Mouse (Mus musculus) hindbrain, embryonic 14.5 days (tissue): ENCODE data around the gene Rnf182. TPM values are rescaled to one million over a fixed set of nuclear protein-coding genes. Genes with fewer than 3 reads are reported as not detected.

Experiments
- ATAC-seq: fragments of 200-750 bp; cut with Nextera tagmentation; 2 replicates; pipeline ENCODE4 v1.8.0; 2017; ENCODE audit warnings: moderate number of reproducible peaks, mild to moderate bottlenecking, moderate TSS enrichment, moderate library complexity; ENCODE audit not compliant: low FRiP score
- DNase-seq: peaks from one replicate; pipeline ENCODE4 v3.0.0-alpha.2; 2015; ENCODE audit warnings: low spot score
- H3K27ac ChIP-seq: fragments of 300-500 bp; sonication (generic); 2 replicates; pipeline ENCODE4 v1.5.1; 2014; ENCODE audit warnings: mild to moderate bottlenecking, moderate library complexity
- H3K27me3 ChIP-seq: fragments of 300-500 bp; sonication (generic); 2 replicates; pipeline ENCODE4 v1.6.1; 2014; ENCODE audit warnings: mild to moderate bottlenecking, low read length, mixed read lengths; ENCODE audit not compliant: control insufficient read depth, insufficient read depth
- H3K36me3 ChIP-seq: fragments of 300-500 bp; sonication (generic); replicated peaks from 2 replicates; pipeline ENCODE4 v1.6.1; 2014; ENCODE audit not compliant: control insufficient read depth, insufficient read depth
- H3K4me1 ChIP-seq: fragments of 300-500 bp; sonication (generic); replicated peaks from 2 replicates; pipeline ENCODE4 v1.6.1; 2014; ENCODE audit warnings: antibody characterized with exemption, low read length, mixed read lengths; ENCODE audit not compliant: control insufficient read depth, insufficient read depth
- H3K4me2 ChIP-seq: fragments of 300-500 bp; sonication (generic); replicated peaks from 2 replicates; pipeline ENCODE4 v1.6.1; 2014; ENCODE audit warnings: mild to moderate bottlenecking, moderate library complexity
- H3K4me3 ChIP-seq: fragments of 300-500 bp; sonication (generic); replicated peaks from 2 replicates; pipeline ENCODE4 v1.5.1; 2014; ENCODE audit warnings: mild to moderate bottlenecking, low read length
- H3K9ac ChIP-seq: fragments of 300-500 bp; sonication (generic); 2 replicates; pipeline ENCODE4 v1.6.1; 2014
- H3K9me3 ChIP-seq: fragments of 300-500 bp; sonication (generic); 2 replicates; pipeline ENCODE4 v1.6.1; 2016; ENCODE audit warnings: low read length; ENCODE audit not compliant: control insufficient read depth
- WGBS: fragments of 180-500 bp; shearing (Covaris S2); extraction: QIAGEN DNeasy Blood & Tissue Kit; methylation state at CpG from one replicate; pipeline ENCODE4 v1.1.7; 2014; 5-methylcytosine and 5-hydroxymethylcytosine counted together
- polyA plus RNA-seq: library from polyadenylated mRNA; unstranded; fragments of >200 nt; fragmentation: Nextera tagmentation; extraction: Ambion mirVana; gene quantifications from 2 replicates; pipeline ENCODE4 v1.2.1, GENCODE M21; 2014

The Rnf182 gene
- polyA plus RNA-seq, 1 experiment from 2014 or later = 35.8 TPM

- WGBS = 71% methylated on average over 7 of the region's 7 CpGs
- Histone ChIP-seq H3K4me2 (no peak overlapping the region), H3K9me3 (no peaks in the 10 kb centered on the region), H3K9ac (no peak overlapping the region), H3K36me3 (no peaks in the 10 kb centered on the region), H3K4me1 (no peaks in the 10 kb centered on the region), H3K27ac (no peak overlapping the region), H3K4me3 (no peak overlapping the region), H3K27me3 (no peaks in the 10 kb centered on the region)
- ATAC-seq (no peak), DNase-seq (no peak)
Measured at GRCm38 (mm10) chr13:43704533-43705116, 89.1 kb downstream of the Rnf182 start.

GRCm38 (mm10) chr13:43706387-43706786 lies 90.9 kb downstream of the Rnf182 start:
- Histone ChIP-seq H3K4me3 (no peak overlapping the region), H3K27ac (no peak overlapping the region), H3K4me2 (no peak overlapping the region), H3K36me3 (no peaks in the 10 kb centered on the region), H3K9ac (no peak overlapping the region), H3K4me1 (no peaks in the 10 kb centered on the region; the same call in 1 of the 2 replicates), H3K9me3 (no peaks in the 10 kb centered on the region), H3K27me3 (no peaks in the 10 kb centered on the region)
- ATAC-seq (no peak), DNase-seq (no peak)
- 76% methylated on average over 4 of the region's 4 CpGs for WGBS

- H3K4me1 ChIP-seq = no peaks in the 10 kb centered on the region; the same call in 1 of the 2 replicates
- no peaks in the 10 kb centered on the region for H3K27me3 ChIP-seq
- no peaks in the 10 kb centered on the region for H3K9me3 ChIP-seq
- H3K4me3 ChIP-seq = no peak overlapping the region
- ATAC-seq (no peak), DNase-seq (no peak)
- H3K9ac ChIP-seq = no peak overlapping the region
- no peak overlapping the region for H3K4me2 ChIP-seq
- no peaks in the 10 kb centered on the region for H3K36me3 ChIP-seq
- no peak overlapping the region for H3K27ac ChIP-seq
- 77% methylated on average over 3 of the region's 3 CpGs for WGBS
Measured at GRCm38 (mm10) chr13:43709529-43709928, 94.0 kb downstream of the Rnf182 start.

GRCm38 (mm10) chr13:43711708-43712314 lies 96.3 kb downstream of the Rnf182 start:
- Histone ChIP-seq H3K4me1 (no peaks in the 10 kb centered on the region; the same call in 1 of the 2 replicates), H3K36me3 (no peaks in the 10 kb centered on the region), H3K27me3 (no peaks in the 10 kb centered on the region), H3K27ac (peak overlapping the region; percentile 15; the same call in 1 of the 2 replicates), H3K9me3 (no peaks in the 10 kb centered on the region), H3K9ac (no peak overlapping the region), H3K4me2 (no peak overlapping the region), H3K4me3 (no peak overlapping the region)
- WGBS = 67% methylated on average over 7 of the region's 7 CpGs
- peak; percentile 63 for DNase-seq
- peak; percentile 66; the same call in 1 of the 2 replicates for ATAC-seq

DNA sequence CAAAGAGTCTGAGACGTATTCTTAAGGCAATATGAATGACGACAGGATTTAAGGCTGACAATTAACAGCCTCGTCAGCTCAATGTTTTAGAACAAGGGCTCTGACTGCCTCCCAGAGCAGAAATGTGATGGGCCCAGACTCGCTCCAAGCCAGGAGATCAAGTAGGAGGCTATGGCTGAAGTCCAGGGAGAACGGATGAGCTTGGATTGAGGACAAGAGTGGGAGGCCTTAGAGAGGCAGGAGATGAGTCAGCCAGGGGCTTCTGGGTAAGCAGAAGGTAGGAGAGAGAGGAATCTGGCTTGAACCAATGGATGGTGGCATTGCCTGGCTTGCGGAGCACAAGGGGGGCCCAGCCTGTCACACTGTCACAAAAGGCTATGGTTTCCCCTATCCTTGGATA lies 99.2 kb downstream of the Rnf182 start:
- WGBS = 90% methylated on average over 6 of the region's 6 CpGs
- Histone ChIP-seq H3K36me3 (no peaks in the 10 kb centered on the region), H3K9me3 (no peaks in the 10 kb centered on the region), H3K4me1 (no peaks in the 10 kb centered on the region; the same call in 1 of the 2 replicates), H3K4me2 (no peak overlapping the region), H3K9ac (no peak overlapping the region), H3K27me3 (no peaks in the 10 kb centered on the region), H3K4me3 (no peak overlapping the region), H3K27ac (no peak overlapping the region)
- ATAC-seq = no peak
- DNase-seq = no peak

DNA sequence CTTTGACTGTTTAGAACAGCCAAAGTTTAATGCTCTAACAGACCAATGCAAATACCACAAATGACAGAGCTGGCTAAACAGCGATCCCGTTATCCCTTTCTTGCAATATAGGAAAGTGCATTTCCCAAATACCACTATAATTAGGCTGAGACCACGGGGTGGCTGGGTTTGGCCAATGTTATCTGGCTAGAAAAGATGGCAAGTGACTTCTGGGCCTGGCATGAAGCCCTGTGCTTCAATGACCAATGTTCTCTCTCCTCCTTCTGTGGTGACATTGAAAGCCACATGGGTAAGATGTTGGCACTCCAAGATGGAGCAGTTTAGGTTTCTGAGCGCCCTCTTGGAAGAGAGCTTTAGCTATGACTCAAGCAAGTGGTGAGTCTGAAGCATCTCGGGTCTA lies 100.0 kb downstream of the Rnf182 start:
- H3K9me3 ChIP-seq = no peaks in the 10 kb centered on the region

DNA sequence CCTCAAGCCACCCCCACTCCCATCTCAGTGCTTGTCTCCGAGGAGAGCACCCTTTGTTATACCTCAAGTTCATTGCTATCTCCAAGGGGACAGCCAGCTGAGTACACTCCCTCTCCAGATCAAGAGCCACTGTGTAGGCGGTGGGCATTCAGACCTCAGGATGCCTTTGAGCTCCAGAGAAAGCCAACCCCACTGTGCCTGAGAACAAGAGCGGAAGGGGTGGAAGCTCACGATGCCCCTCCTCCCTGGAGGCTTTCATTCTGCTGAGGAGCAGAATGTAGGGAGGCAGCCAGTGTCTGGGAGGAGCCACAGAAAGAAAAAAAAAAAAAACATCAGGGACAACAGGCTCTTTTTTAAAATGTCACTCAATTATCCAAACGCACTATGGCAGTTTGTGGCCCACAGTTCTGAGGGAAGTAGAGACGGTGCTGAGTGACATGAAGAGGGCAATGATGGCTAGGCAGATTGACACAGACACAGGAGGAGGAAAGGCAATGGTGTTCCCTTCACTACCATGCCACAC lies 101.1 kb downstream of the Rnf182 start:
- no peak overlapping the region for H3K27ac ChIP-seq
- H3K9me3 ChIP-seq = no peaks in the 10 kb centered on the region
- ATAC-seq (no peak), DNase-seq (no peak)
- H3K4me1 ChIP-seq = no peaks in the 10 kb centered on the region
- H3K27me3 ChIP-seq = no peaks in the 10 kb centered on the region
- 25% methylated on average over 6 of the region's 6 CpGs for whole genome bisulfite sequencing
- H3K4me3 ChIP-seq = no peak overlapping the region
- H3K36me3 ChIP-seq = no peaks in the 10 kb centered on the region
- H3K4me2 ChIP-seq = no peak overlapping the region
- H3K9ac ChIP-seq = no peak overlapping the region

More for the DNA sequence above, 100.0 kb downstream of the Rnf182 start:
- Histone ChIP-seq H3K4me2 (no peak overlapping the region), H3K4me3 (no peak overlapping the region), H3K9ac (no peak overlapping the region), H3K27ac (no peak overlapping the region), H3K4me1 (no peaks in the 10 kb centered on the region; the same call in 1 of the 2 replicates), H3K27me3 (no peaks in the 10 kb centered on the region), H3K36me3 (no peaks in the 10 kb centered on the region)
- no peak for DNase-seq
- 93% methylated on average over 5 of the region's 5 CpGs for WGBS
- ATAC-seq = no peak

- no peak overlapping the region for H3K27ac ChIP-seq
- ATAC-seq = no peak
- H3K9me3 ChIP-seq = no peaks in the 10 kb centered on the region
- no peak overlapping the region for H3K9ac ChIP-seq
- H3K36me3 ChIP-seq = no peaks in the 10 kb centered on the region
- DNase-seq = no peak
- no peaks in the 10 kb centered on the region for H3K27me3 ChIP-seq
- no peak overlapping the region for H3K4me2 ChIP-seq
- no peak overlapping the region for H3K4me3 ChIP-seq
- H3K4me1 ChIP-seq = no peaks in the 10 kb centered on the region
- WGBS = 95% methylated on average over 7 of the region's 7 CpGs
Measured at GRCm38 (mm10) chr13:43718173-43718572, 102.7 kb downstream of the Rnf182 start.

- 44% methylated on average over 8 of the region's 8 CpGs for WGBS
- Histone ChIP-seq H3K9me3 (no peaks in the 10 kb centered on the region), H3K27me3 (no peaks in the 10 kb centered on the region), H3K4me3 (no peak overlapping the region), H3K4me2 (no peak overlapping the region), H3K9ac (no peak overlapping the region), H3K36me3 (no peaks in the 10 kb centered on the region), H3K4me1 (no peaks in the 10 kb centered on the region), H3K27ac (no peak overlapping the region)
- ATAC-seq (no peak), DNase-seq (no peak)
Measured at GRCm38 (mm10) chr13:43720496-43720895, 105.0 kb downstream of the Rnf182 start.
